Mouse (Mus musculus) kidney, adult 2 months (tissue): ENCODE data around the gene Catsperg1.

ENCODE experiments used
- CTCF ChIP-seq: fragments of 200-500 bp; conservative IDR thresholded peaks from 2 replicates; pipeline ENCODE4 v1.5.1; 2011; ENCODE audit warnings: low read depth, mild to moderate bottlenecking, control low read depth, low read length, moderate library complexity, mixed read lengths; ENCODE audit not compliant: insufficient read depth, insufficient read length
- POLR2A ChIP-seq: fragments of 200-500 bp; IDR thresholded peaks from one replicate; pipeline ENCODE4 v1.6.1; 2011; ENCODE audit warnings: low read depth, low read length, control low read depth

- no peak for TF ChIP-seq CTCF
- TF ChIP-seq POLR2A, result no peak
Measured at GRCm38 (mm10) chr7:29134693-29135386, 79.0 kb downstream of the Catsperg1 start, which contains the start of gene Rasgrp4.
